Mouse (Mus musculus): ENCODE results near the gene Pax1. TPM values are rescaled to one million over a fixed set of nuclear protein-coding genes. Genes with fewer than 3 reads are reported as not detected.

Pax1 gene
- not detected in 2 replicates for polyA plus RNA-seq (2015; fragmentation: Nextera tagmentation; extraction: Ambion mirVana)

- H3K9me3 ChIP-seq (replicated peaks; ENCODE audit: control insufficient read depth, low read length, poor library complexity, severe bottlenecking) = no peaks in the 10 kb centered on the region
- H3K9ac ChIP-seq (ENCODE audit: low read depth, low read length) = no peak within 1 kb of the TSS
- WGBS = under 1% methylated on average over 18 of the region's 18 CpGs
- H3K4me3 ChIP-seq (ENCODE audit: low read depth, low read length) = no peak within 1 kb of the TSS
- no peak for ATAC-seq
- peaks cover 6% of the 10 kb centered on the region; the same call in 1 of the 2 replicates for H3K4me1 ChIP-seq (ENCODE audit: control insufficient read depth, insufficient read depth, low read length)
- no peak within 1 kb of the TSS for H3K27ac ChIP-seq (ENCODE audit: low read length)
- H3K36me3 ChIP-seq (ENCODE audit: control insufficient read depth, insufficient read depth, low read length) = no peaks in the 10 kb centered on the region
- peaks cover 78% of the 10 kb centered on the region for H3K27me3 ChIP-seq (ENCODE audit: control insufficient read depth, insufficient read depth, low read depth, low read length)
- H3K4me2 ChIP-seq (ENCODE audit: low read length) = no peak within 1 kb of the TSS
Observed at GRCm38 (mm10) chr2:147361581-147361980, at the start of gene Pax1. Gene Pax1 (plus strand): TSS chr2:147361925.

GRCm38 (mm10) chr2:147321036-147321435 is 40.7 kb upstream of the Pax1 start:
- no peak overlapping the region for H3K27ac ChIP-seq (ENCODE audit: low read length)
- H3K4me3 ChIP-seq (ENCODE audit: low read depth, low read length) = no peak overlapping the region
- WGBS = 10% methylated on average over 9 of the region's 9 CpGs
- no peaks in the 10 kb centered on the region for H3K36me3 ChIP-seq (ENCODE audit: control insufficient read depth, insufficient read depth, low read length)
- no peak overlapping the region for H3K4me2 ChIP-seq (ENCODE audit: low read length)
- H3K9me3 ChIP-seq (replicated peaks; ENCODE audit: control insufficient read depth, low read length, poor library complexity, severe bottlenecking) = no peaks in the 10 kb centered on the region
- H3K9ac ChIP-seq (ENCODE audit: low read depth, low read length) = no peak overlapping the region
- H3K4me1 ChIP-seq (ENCODE audit: control insufficient read depth, insufficient read depth, low read length) = no peaks in the 10 kb centered on the region
- ATAC-seq = peak; percentile 14; the same call in 1 of the 2 replicates
- peaks cover 7% of the 10 kb centered on the region for H3K27me3 ChIP-seq (ENCODE audit: control insufficient read depth, insufficient read depth, low read depth, low read length)

- H3K36me3 ChIP-seq (ENCODE audit: control insufficient read depth, insufficient read depth, low read length) = no peaks in the 10 kb centered on the region
- no peaks in the 10 kb centered on the region for H3K4me1 ChIP-seq (ENCODE audit: control insufficient read depth, insufficient read depth, low read length)
- 71% methylated on average over 2 of the region's 2 CpGs for WGBS
- no peak overlapping the region for H3K4me2 ChIP-seq (ENCODE audit: low read length)
- no peak overlapping the region for H3K4me3 ChIP-seq (ENCODE audit: low read depth, low read length)
- H3K27me3 ChIP-seq (ENCODE audit: control insufficient read depth, insufficient read depth, low read depth, low read length) = peaks cover 7% of the 10 kb centered on the region
- no peak overlapping the region for H3K27ac ChIP-seq (ENCODE audit: low read length)
- H3K9me3 ChIP-seq (replicated peaks; ENCODE audit: control insufficient read depth, low read length, poor library complexity, severe bottlenecking) = no peaks in the 10 kb centered on the region
- H3K9ac ChIP-seq (ENCODE audit: low read depth, low read length) = no peak overlapping the region
- no peak for ATAC-seq
Observed at GRCm38 (mm10) chr2:147325178-147325577, 36.5 kb upstream of the Pax1 start.

GRCm38 (mm10) chr2:147332731-147333130 is 29.0 kb upstream of the Pax1 start:
- no peaks in the 10 kb centered on the region for H3K36me3 ChIP-seq (ENCODE audit: control insufficient read depth, insufficient read depth, low read length)
- no peaks in the 10 kb centered on the region for H3K9me3 ChIP-seq (replicated peaks; ENCODE audit: control insufficient read depth, low read length, poor library complexity, severe bottlenecking)
- no peak for ATAC-seq
- H3K9ac ChIP-seq (ENCODE audit: low read depth, low read length) = no peak overlapping the region
- H3K4me2 ChIP-seq (ENCODE audit: low read length) = no peak overlapping the region
- no peaks in the 10 kb centered on the region for H3K27me3 ChIP-seq (ENCODE audit: control insufficient read depth, insufficient read depth, low read depth, low read length)
- no peak overlapping the region for H3K4me3 ChIP-seq (ENCODE audit: low read depth, low read length)
- no peaks in the 10 kb centered on the region for H3K4me1 ChIP-seq (ENCODE audit: control insufficient read depth, insufficient read depth, low read length)
- WGBS = 79% methylated on average over 2 of the region's 2 CpGs
- H3K27ac ChIP-seq (ENCODE audit: low read length) = no peak overlapping the region

- no peak overlapping the region for H3K27ac ChIP-seq (ENCODE audit: low read length)
- no peaks in the 10 kb centered on the region for H3K27me3 ChIP-seq (ENCODE audit: control insufficient read depth, insufficient read depth, low read depth, low read length)
- 73% methylated on average over 15 of the region's 15 CpGs for WGBS
- ATAC-seq = no peak
- H3K36me3 ChIP-seq (ENCODE audit: control insufficient read depth, insufficient read depth, low read length) = no peaks in the 10 kb centered on the region
- no peaks in the 10 kb centered on the region for H3K9me3 ChIP-seq (replicated peaks; ENCODE audit: control insufficient read depth, low read length, poor library complexity, severe bottlenecking)
- no peak overlapping the region for H3K4me3 ChIP-seq (ENCODE audit: low read depth, low read length)
- H3K4me2 ChIP-seq (ENCODE audit: low read length) = no peak overlapping the region
- H3K4me1 ChIP-seq (ENCODE audit: control insufficient read depth, insufficient read depth, low read length) = no peaks in the 10 kb centered on the region
- H3K9ac ChIP-seq (ENCODE audit: low read depth, low read length) = no peak overlapping the region
Observed at GRCm38 (mm10) chr2:147338729-147339128, 23.0 kb upstream of the Pax1 start.

- WGBS = 58% methylated on average over 4 of the region's 4 CpGs
- no peak for ATAC-seq
- Histone ChIP-seq H3K27ac (ENCODE audit: low read length) (no peak overlapping the region), H3K9ac (ENCODE audit: low read depth, low read length) (no peak overlapping the region), H3K9me3 (replicated peaks; ENCODE audit: control insufficient read depth, low read length, poor library complexity, severe bottlenecking) (no peaks in the 10 kb centered on the region), H3K4me2 (ENCODE audit: low read length) (no peak overlapping the region), H3K4me3 (ENCODE audit: low read depth, low read length) (no peak overlapping the region), H3K36me3 (ENCODE audit: control insufficient read depth, insufficient read depth, low read length) (no peaks in the 10 kb centered on the region), H3K27me3 (ENCODE audit: control insufficient read depth, insufficient read depth, low read depth, low read length) (no peaks in the 10 kb centered on the region), H3K4me1 (ENCODE audit: control insufficient read depth, insufficient read depth, low read length) (no peaks in the 10 kb centered on the region)
Observed at GRCm38 (mm10) chr2:147339796-147340195, 21.9 kb upstream of the Pax1 start.

GRCm38 (mm10) chr2:147342198-147342597 is 19.5 kb upstream of the Pax1 start:
- Histone ChIP-seq H3K9ac (ENCODE audit: low read depth, low read length) (no peak overlapping the region), H3K4me1 (ENCODE audit: control insufficient read depth, insufficient read depth, low read length) (no peaks in the 10 kb centered on the region), H3K27me3 (ENCODE audit: control insufficient read depth, insufficient read depth, low read depth, low read length) (no peaks in the 10 kb centered on the region), H3K9me3 (replicated peaks; ENCODE audit: control insufficient read depth, low read length, poor library complexity, severe bottlenecking) (no peaks in the 10 kb centered on the region), H3K4me3 (ENCODE audit: low read depth, low read length) (no peak overlapping the region), H3K27ac (ENCODE audit: low read length) (no peak overlapping the region), H3K36me3 (ENCODE audit: control insufficient read depth, insufficient read depth, low read length) (no peaks in the 10 kb centered on the region), H3K4me2 (ENCODE audit: low read length) (no peak overlapping the region)
- ATAC-seq = no peak
- 28% methylated on average over 2 of the region's 2 CpGs for WGBS

GRCm38 (mm10) chr2:147359716-147360115 is 2.0 kb upstream of the Pax1 start:
- no peak overlapping the region for H3K4me3 ChIP-seq (ENCODE audit: low read depth, low read length)
- no peaks in the 10 kb centered on the region for H3K4me1 ChIP-seq (ENCODE audit: control insufficient read depth, insufficient read depth, low read length)
- no peaks in the 10 kb centered on the region for H3K36me3 ChIP-seq (ENCODE audit: control insufficient read depth, insufficient read depth, low read length)
- H3K9ac ChIP-seq (ENCODE audit: low read depth, low read length) = no peak overlapping the region
- no peaks in the 10 kb centered on the region for H3K9me3 ChIP-seq (replicated peaks; ENCODE audit: control insufficient read depth, low read length, poor library complexity, severe bottlenecking)
- no peak for ATAC-seq
- peaks cover 81% of the 10 kb centered on the region for H3K27me3 ChIP-seq (ENCODE audit: control insufficient read depth, insufficient read depth, low read depth, low read length)
- WGBS = 2% methylated on average over 4 of the region's 4 CpGs
- no peak overlapping the region for H3K4me2 ChIP-seq (ENCODE audit: low read length)
- no peak overlapping the region for H3K27ac ChIP-seq (ENCODE audit: low read length)

- H3K4me3 ChIP-seq (ENCODE audit: low read depth, low read length) = no peak overlapping the region
- peaks cover 78% of the 10 kb centered on the region for H3K27me3 ChIP-seq (ENCODE audit: control insufficient read depth, insufficient read depth, low read depth, low read length)
- no peaks in the 10 kb centered on the region for H3K9me3 ChIP-seq (replicated peaks; ENCODE audit: control insufficient read depth, low read length, poor library complexity, severe bottlenecking)
- no peak overlapping the region for H3K27ac ChIP-seq (ENCODE audit: low read length)
- peaks cover 6% of the 10 kb centered on the region; the same call in 1 of the 2 replicates for H3K4me1 ChIP-seq (ENCODE audit: control insufficient read depth, insufficient read depth, low read length)
- H3K4me2 ChIP-seq (ENCODE audit: low read length) = no peak overlapping the region
- H3K36me3 ChIP-seq (ENCODE audit: control insufficient read depth, insufficient read depth, low read length) = no peaks in the 10 kb centered on the region
- no peak for ATAC-seq
- WGBS = 2% methylated on average over 7 of the region's 7 CpGs
- no peak overlapping the region for H3K9ac ChIP-seq (ENCODE audit: low read depth, low read length)
Observed at GRCm38 (mm10) chr2:147360401-147360800, 1.3 kb upstream of the Pax1 start.

Data from midbrain, embryonic 16.5 days (tissue).